Mouse (Mus musculus): ENCODE measurements around the gene Slc25a33.

GRCm38 (mm10) chr4:149744119-149744518, 30.0 kb downstream of the Slc25a33 start:
- TF ChIP-seq CTCF (IDR thresholded peaks at IDR 0.05; ENCODE audit: extremely low read depth, insufficient read depth, low read length) (no peak), POLR2A (IDR thresholded peaks at IDR 0.05; ENCODE audit: extremely low read depth, insufficient read depth, low read length) (no peak)
